Comparison of ENCODE assay signal across 20 mouse cellular contexts in genomic region chr7:119864500-119864899, GRCm38 (mm10). TPM values are rescaled to one million over a fixed set of nuclear protein-coding genes. Genes with fewer than 3 reads are reported as not detected.
DNase-seq lines count a peak whose midpoint lies in the region; ATAC-seq and TF ChIP-seq lines count a peak whose summit lies in the region.
"Had no signal": no experiment of that assay in that cellular context is flagged by ENCODE, and none has a peak within 500 bp of the region (broad histone marks: within the 10 kb centered on the region; RNA-seq: fewer than 3 reads in every experiment).

No protein-coding gene starts in this region.

- no peaks in the 10 kb centered on the region for H3K9me3 ChIP-seq in liver, postnatal 0 days (ENCODE audit: low read length)
- no peaks in the 10 kb centered on the region for H3K9me3 ChIP-seq in liver, embryonic 12.5 days (replicated peaks)
- H3K9me3 ChIP-seq in liver, embryonic 16.5 days (replicated peaks; ENCODE audit: control insufficient read depth, low read length) = no peaks in the 10 kb centered on the region
- no peaks in the 10 kb centered on the region for H3K9me3 ChIP-seq in midbrain, embryonic 11.5 days (ENCODE audit: control insufficient read depth, low read length)
- H3K9me3 ChIP-seq: embryonic facial prominence, embryonic 12.5 days; forebrain, embryonic 12.5 days; heart, embryonic 13.5 days had no signal

- no peak overlapping the region for H3K4me2 ChIP-seq in liver, postnatal 0 days (ENCODE audit: low read depth, low read length)
- H3K4me2 ChIP-seq in liver, embryonic 12.5 days = no peak overlapping the region
- no peak overlapping the region for H3K4me2 ChIP-seq in liver, embryonic 16.5 days (ENCODE audit: low read depth, low read length)
- no peak overlapping the region for H3K4me2 ChIP-seq in midbrain, embryonic 11.5 days
- H3K4me2 ChIP-seq: embryonic facial prominence, embryonic 12.5 days; forebrain, embryonic 12.5 days; heart, embryonic 13.5 days had no signal

- no peak overlapping the region for H3K4me3 ChIP-seq in liver, postnatal 0 days (ENCODE audit: low read depth, low read length)
- no peak overlapping the region for H3K4me3 ChIP-seq in liver, embryonic 12.5 days
- no peak overlapping the region for H3K4me3 ChIP-seq in liver, embryonic 16.5 days (ENCODE audit: low read depth, low read length)
- no peak overlapping the region for H3K4me3 ChIP-seq in midbrain, embryonic 11.5 days (ENCODE audit: low read depth, low read length)
- H3K4me3 ChIP-seq: embryonic facial prominence, embryonic 12.5 days; forebrain, embryonic 12.5 days; heart, embryonic 13.5 days had no signal

- H3K36me3 ChIP-seq in liver, postnatal 0 days (replicated peaks; ENCODE audit: insufficient read depth, low read length) = peaks cover 4% of the 10 kb centered on the region
- H3K36me3 ChIP-seq in liver, embryonic 12.5 days = peaks cover 6% of the 10 kb centered on the region
- no peaks in the 10 kb centered on the region; the same call in 1 of the 2 replicates for H3K36me3 ChIP-seq in liver, embryonic 16.5 days (ENCODE audit: control insufficient read depth, insufficient read depth)
- peaks cover under 1% of the 10 kb centered on the region; the same call in 1 of the 2 replicates for H3K36me3 ChIP-seq in midbrain, embryonic 11.5 days (ENCODE audit: control insufficient read depth, insufficient read depth, low read length)
- H3K36me3 ChIP-seq: forebrain, embryonic 12.5 days had no signal

- TF ChIP-seq CTCF in liver, postnatal 0 days (IDR thresholded peaks at IDR 0.05; ENCODE audit: low read depth) = no peak

- no peak for ATAC-seq in liver, postnatal 0 days
- peak; percentile 79; the same call in 1 of the 2 replicates for ATAC-seq in liver, embryonic 12.5 days
- ATAC-seq in liver, embryonic 16.5 days (ENCODE audit: low read depth) = peak; percentile 70
- no peak for ATAC-seq in midbrain, embryonic 11.5 days (ENCODE audit: low FRiP score)
- ATAC-seq in erythroid progenitor cell, adult 5-6 weeks (replicated peaks; ENCODE audit: low FRiP score, poor library complexity, severe bottlenecking) = no peak
- ATAC-seq: forebrain, embryonic 16.5 days; hindbrain, embryonic 16.5 days had no signal

- H3K27ac ChIP-seq in liver, postnatal 0 days (ENCODE audit: low read depth) = no peak overlapping the region
- H3K27ac ChIP-seq in liver, embryonic 12.5 days = no peak overlapping the region
- no peak overlapping the region for H3K27ac ChIP-seq in liver, embryonic 16.5 days (ENCODE audit: low read length)
- H3K27ac ChIP-seq in midbrain, embryonic 11.5 days (ENCODE audit: low read depth, low read length) = no peak overlapping the region
- H3K27ac ChIP-seq: embryonic facial prominence, embryonic 12.5 days; forebrain, embryonic 12.5 days; heart, embryonic 13.5 days had no signal

- 54% methylated on average over 5 of the region's 5 CpGs for WGBS in liver, postnatal 0 days (ENCODE audit: insufficient replicate concordance)
- 55% methylated on average over 5 of the region's 5 CpGs for WGBS in liver, embryonic 12.5 days (ENCODE audit: insufficient replicate concordance)
- WGBS in liver, embryonic 16.5 days (ENCODE audit: insufficient replicate concordance) = 46% methylated on average over 5 of the region's 5 CpGs
- 91% methylated on average over 5 of the region's 5 CpGs for WGBS in midbrain, embryonic 11.5 days

- H3K27me3 ChIP-seq in liver, postnatal 0 days (ENCODE audit: insufficient read depth, low read length) = no peaks in the 10 kb centered on the region
- H3K27me3 ChIP-seq in liver, embryonic 12.5 days (replicated peaks) = no peaks in the 10 kb centered on the region
- H3K27me3 ChIP-seq in liver, embryonic 16.5 days (ENCODE audit: control insufficient read depth, insufficient read depth, low read depth, low read length) = no peaks in the 10 kb centered on the region
- no peaks in the 10 kb centered on the region for H3K27me3 ChIP-seq in midbrain, embryonic 11.5 days (ENCODE audit: control insufficient read depth, insufficient read depth, low read length)
- H3K27me3 ChIP-seq: CH12.LX; embryonic facial prominence, embryonic 12.5 days; forebrain, embryonic 12.5 days; heart, embryonic 13.5 days had no signal

- no peak overlapping the region for H3K9ac ChIP-seq in liver, postnatal 0 days (replicated peaks)
- H3K9ac ChIP-seq in liver, embryonic 12.5 days = no peak overlapping the region
- no peak overlapping the region for H3K9ac ChIP-seq in liver, embryonic 16.5 days (ENCODE audit: low read depth, low read length)
- H3K9ac ChIP-seq in midbrain, embryonic 11.5 days (ENCODE audit: low read length) = no peak overlapping the region
- H3K9ac ChIP-seq: embryonic facial prominence, embryonic 12.5 days; forebrain, embryonic 12.5 days; heart, embryonic 13.5 days had no signal

- peak; percentile 10 for DNase-seq in liver
- no peak for DNase-seq in liver, postnatal 0 days
- DNase-seq in midbrain, embryonic 11.5 days (ENCODE audit: low spot score, missing footprints) = no peak
- no peak for DNase-seq in left cerebral cortex, postnatal 4 days
- DNase-seq: adrenal gland, adult 8-10 months; adrenal gland, postnatal 36 days; cerebellum, adult 11 months; cerebellum, adult 9-10 months; cerebellum, postnatal 25 days; gastrocnemius, postnatal 14 days; heart, postnatal 36 days had no signal

- TF ChIP-seq EP300 in liver, postnatal 0 days (IDR thresholded peaks at IDR 0.05; ENCODE audit: low read depth) = no peak

- peaks cover 26% of the 10 kb centered on the region for H3K4me1 ChIP-seq in liver, postnatal 0 days (ENCODE audit: insufficient read depth)
- H3K4me1 ChIP-seq in liver, embryonic 12.5 days = peaks cover 44% of the 10 kb centered on the region
- peaks cover 13% of the 10 kb centered on the region for H3K4me1 ChIP-seq in liver, embryonic 16.5 days (ENCODE audit: control insufficient read depth, low read depth, low read length)
- peaks cover 22% of the 10 kb centered on the region for H3K4me1 ChIP-seq in midbrain, embryonic 11.5 days (ENCODE audit: control insufficient read depth, insufficient read depth, low read length)

- intact Hi-C loops in left cerebral cortex, postnatal 4 days (cut with DNase I) = no loop called here

RNA-seq across cellular contexts. Expression of gene Lyrm1, which starts 31.2 kb away (rescaled TPM):
- polyA plus RNA-seq in liver, postnatal 0 days (2015; fragmentation: Nextera tagmentation; extraction: Ambion mirVana) = 4.5 TPM in 2 replicates
- 4.3 and 4.6 TPM in 2 replicates for polyA plus RNA-seq in liver, embryonic 12.5 days (2016; fragmentation: Nextera tagmentation; extraction: Ambion mirVana)
- polyA plus RNA-seq in liver, embryonic 16.5 days (2015; fragmentation: Nextera tagmentation; extraction: Ambion mirVana) = 2.7 and 2.8 TPM in 2 replicates
- 13.1 and 14.4 TPM in 2 replicates for polyA plus RNA-seq in midbrain, embryonic 11.5 days (2014; fragmentation: Nextera tagmentation; extraction: Ambion mirVana)
- total RNA-seq in left cerebral cortex, postnatal 4 days (2021) = 1 to 10 TPM; 9.0 to 9.7 TPM
- total RNA-seq in erythroid progenitor cell, adult 5-6 weeks (2015; ENCODE audit: low replicate concordance) = 5.0 TPM in 1 of 2 replicates, not detected in the other
- 3.2 TPM in 1 of 2 replicates, not detected in the other for total RNA-seq in erythroid progenitor cell, adult 5-6 weeks (2017; ENCODE audit: low replicate concordance)

RNA-seq across cellular contexts. Expression of gene Dcun1d3, which starts 31.6 kb away (rescaled TPM):
- 3.4 and 3.8 TPM in 2 replicates for polyA plus RNA-seq in liver, postnatal 0 days (2015; fragmentation: Nextera tagmentation; extraction: Ambion mirVana)
- 3.1 and 3.5 TPM in 2 replicates for polyA plus RNA-seq in liver, embryonic 12.5 days (2016; fragmentation: Nextera tagmentation; extraction: Ambion mirVana)
- polyA plus RNA-seq in liver, embryonic 16.5 days (2015; fragmentation: Nextera tagmentation; extraction: Ambion mirVana) = 1.9 TPM in 2 replicates
- 10.5 and 11.1 TPM in 2 replicates for polyA plus RNA-seq in midbrain, embryonic 11.5 days (2014; fragmentation: Nextera tagmentation; extraction: Ambion mirVana)
- 10 to 100 TPM; 26.0 to 31.8 TPM for total RNA-seq in left cerebral cortex, postnatal 4 days (2021)
- total RNA-seq in erythroid progenitor cell, adult 5-6 weeks (2015; ENCODE audit: low replicate concordance) = 0.84 and 6.1 TPM in 2 replicates
- total RNA-seq in erythroid progenitor cell, adult 5-6 weeks (2017; ENCODE audit: low replicate concordance) = 1.4 and 2.8 TPM in 2 replicates

Comparison
In these comparisons a context has a peak if more than half of its experiments do, and no peak if none do; other contexts are left out.
1. ATAC-seq: peak in liver, embryonic 12.5 days (single experiment) and liver, embryonic 16.5 days (single experiment); none in liver, postnatal 0 days (single experiment), midbrain, embryonic 11.5 days (single experiment) and erythroid progenitor cell, adult 5-6 weeks (single experiment).